Comparison of ENCODE assay signal across 8 mouse cellular contexts in the genomic region with DNA sequence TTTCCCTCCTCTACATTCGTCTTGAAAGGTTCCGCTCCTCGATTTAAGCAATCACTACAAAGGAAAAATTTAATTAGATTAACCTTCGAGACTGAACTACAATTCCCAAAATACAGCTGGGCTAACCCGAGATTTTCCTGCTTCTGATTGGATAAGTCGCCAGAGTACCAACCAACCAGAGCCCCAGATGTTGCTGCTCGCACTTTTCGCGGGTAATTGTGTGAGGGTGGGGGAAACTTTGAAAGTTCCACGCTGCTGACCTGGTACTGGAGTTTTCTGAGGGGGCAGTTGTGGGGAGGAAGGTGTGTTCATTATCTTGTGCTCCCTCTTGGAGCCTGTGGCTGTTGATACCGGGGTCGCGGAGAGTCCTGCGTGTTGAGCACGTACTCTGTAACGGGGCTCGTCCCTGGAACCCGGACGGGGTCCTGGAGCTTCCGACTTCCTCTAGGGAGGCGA. TPM values are rescaled to one million over a fixed set of nuclear protein-coding genes. Genes with fewer than 3 reads are reported as not detected.
DNase-seq lines count a peak whose midpoint lies in the region; ATAC-seq lines count a peak whose summit lies in the region.

A gene (plus strand): TSS at position 162 of the 456 bp plus-strand sequence.

- peak; percentile 45 to 69 for DNase-seq in urinary bladder, adult 18-20 months (ENCODE audit: low spot score in 2 of 2)
- DNase-seq in urinary bladder, postnatal 10 days (ENCODE audit: low spot score) = no peak
- peak; percentile 95 for DNase-seq in embryonic facial prominence, embryonic 11.5 days (ENCODE audit: low spot score)
- peak; percentile 78 for DNase-seq in kidney, adult 11 months
- peak; percentile 83 for DNase-seq in limb, embryonic 10.5 days (ENCODE audit: low spot score)
- peak; percentile 68 for DNase-seq in spleen, adult 12 weeks (ENCODE audit: low spot score)

- peak within 1 kb of the TSS; percentile 55 for H3K4me3 ChIP-seq in embryonic facial prominence, embryonic 11.5 days (ENCODE audit: low read depth, low read length)
- peak within 1 kb of the TSS; percentile 73 for H3K4me3 ChIP-seq in limb, embryonic 10.5 days
- peak within 1 kb of the TSS; percentile 55 for H3K4me3 ChIP-seq in midbrain, embryonic 13.5 days (replicated peaks)

- no peaks in the 10 kb centered on the region for H3K36me3 ChIP-seq in embryonic facial prominence, embryonic 11.5 days (replicated peaks; ENCODE audit: control insufficient read depth, insufficient read depth, low read depth, low read length)
- H3K36me3 ChIP-seq in limb, embryonic 10.5 days = peaks cover 5% of the 10 kb centered on the region
- H3K36me3 ChIP-seq in midbrain, embryonic 13.5 days = no peaks in the 10 kb centered on the region

- peak within 1 kb of the TSS; percentile 60 for H3K4me2 ChIP-seq in embryonic facial prominence, embryonic 11.5 days (ENCODE audit: low read depth, low read length)
- peak within 1 kb of the TSS; percentile 61 for H3K4me2 ChIP-seq in midbrain, embryonic 13.5 days (replicated peaks)

- peak within 1 kb of the TSS; percentile 61 for H3K9ac ChIP-seq in embryonic facial prominence, embryonic 11.5 days (replicated peaks; ENCODE audit: low read length)
- peak within 1 kb of the TSS; percentile 52 for H3K9ac ChIP-seq in midbrain, embryonic 13.5 days (replicated peaks)

- no peaks in the 10 kb centered on the region for H3K27me3 ChIP-seq in embryonic facial prominence, embryonic 11.5 days (ENCODE audit: control insufficient read depth, insufficient read depth, low read length)
- no peaks in the 10 kb centered on the region for H3K27me3 ChIP-seq in limb, embryonic 10.5 days (ENCODE audit: low read depth, poor library complexity, severe bottlenecking)
- H3K27me3 ChIP-seq in midbrain, embryonic 13.5 days = no peaks in the 10 kb centered on the region

- H3K9me3 ChIP-seq in embryonic facial prominence, embryonic 11.5 days (replicated peaks; ENCODE audit: control insufficient read depth, low read length) = no peaks in the 10 kb centered on the region
- no peaks in the 10 kb centered on the region for H3K9me3 ChIP-seq in limb, embryonic 10.5 days (replicated peaks)
- no peaks in the 10 kb centered on the region for H3K9me3 ChIP-seq in midbrain, embryonic 13.5 days

- H3K27ac ChIP-seq in embryonic facial prominence, embryonic 11.5 days (replicated peaks; ENCODE audit: low read depth, low read length) = no peak within 1 kb of the TSS
- peak within 1 kb of the TSS; percentile 89 for H3K27ac ChIP-seq in limb, embryonic 10.5 days
- peak within 1 kb of the TSS; percentile 67 for H3K27ac ChIP-seq in midbrain, embryonic 13.5 days

- H3K4me1 ChIP-seq in embryonic facial prominence, embryonic 11.5 days (ENCODE audit: control insufficient read depth, insufficient read depth, low read length) = no peaks in the 10 kb centered on the region
- H3K4me1 ChIP-seq in limb, embryonic 10.5 days = peaks cover 15% of the 10 kb centered on the region
- H3K4me1 ChIP-seq in midbrain, embryonic 13.5 days (replicated peaks) = peaks cover 25% of the 10 kb centered on the region

- ATAC-seq in embryonic facial prominence, embryonic 11.5 days (replicated peaks; ENCODE audit: insufficient number of reproducible peaks, low FRiP score, low TSS enrichment, low read depth) = peak; percentile 80
- ATAC-seq in granulocyte monocyte progenitor cell, adult 5-6 weeks (replicated peaks; ENCODE audit: poor library complexity, severe bottlenecking) = peak; percentile 67
- ATAC-seq in midbrain, embryonic 13.5 days = peak; percentile 78

- 0% methylated on average over 21 of the region's 21 CpGs for WGBS in embryonic facial prominence, embryonic 11.5 days
- WGBS in limb, embryonic 10.5 days = under 1% methylated on average over 21 of the region's 21 CpGs
- WGBS in midbrain, embryonic 13.5 days = under 1% methylated on average over 21 of the region's 21 CpGs

RNA-seq across cellular contexts. Expression of the gene that starts here (rescaled TPM):
- 4.9 and 6.3 TPM in 2 replicates for polyA plus RNA-seq in embryonic facial prominence, embryonic 11.5 days (2014; fragmentation: Nextera tagmentation; extraction: Ambion mirVana)
- 10.8 and 21.0 TPM in 2 replicates for total RNA-seq in granulocyte monocyte progenitor cell, adult 5-6 weeks (2014; fragmentation: Nextera tagmentation)
- total RNA-seq in granulocyte monocyte progenitor cell, adult 5-6 weeks (2017) = 19.0 and 24.4 TPM in 2 replicates
- polyA plus RNA-seq in limb, embryonic 10.5 days (2016; fragmentation: Nextera tagmentation; extraction: Ambion mirVana) = 6.0 and 7.4 TPM in 2 replicates
- polyA plus RNA-seq in midbrain, embryonic 13.5 days (2015; fragmentation: Nextera tagmentation; extraction: Ambion mirVana) = 3.2 and 3.3 TPM in 2 replicates
